Mouse (Mus musculus): ENCODE results near the gene Ankrd52.
"Not testable (repeated sequence)": the region's sequence is repeated elsewhere in the genome, so short reads cannot be mapped to it uniquely, and the experiment has no call there.

Gene Ankrd52

DNA sequence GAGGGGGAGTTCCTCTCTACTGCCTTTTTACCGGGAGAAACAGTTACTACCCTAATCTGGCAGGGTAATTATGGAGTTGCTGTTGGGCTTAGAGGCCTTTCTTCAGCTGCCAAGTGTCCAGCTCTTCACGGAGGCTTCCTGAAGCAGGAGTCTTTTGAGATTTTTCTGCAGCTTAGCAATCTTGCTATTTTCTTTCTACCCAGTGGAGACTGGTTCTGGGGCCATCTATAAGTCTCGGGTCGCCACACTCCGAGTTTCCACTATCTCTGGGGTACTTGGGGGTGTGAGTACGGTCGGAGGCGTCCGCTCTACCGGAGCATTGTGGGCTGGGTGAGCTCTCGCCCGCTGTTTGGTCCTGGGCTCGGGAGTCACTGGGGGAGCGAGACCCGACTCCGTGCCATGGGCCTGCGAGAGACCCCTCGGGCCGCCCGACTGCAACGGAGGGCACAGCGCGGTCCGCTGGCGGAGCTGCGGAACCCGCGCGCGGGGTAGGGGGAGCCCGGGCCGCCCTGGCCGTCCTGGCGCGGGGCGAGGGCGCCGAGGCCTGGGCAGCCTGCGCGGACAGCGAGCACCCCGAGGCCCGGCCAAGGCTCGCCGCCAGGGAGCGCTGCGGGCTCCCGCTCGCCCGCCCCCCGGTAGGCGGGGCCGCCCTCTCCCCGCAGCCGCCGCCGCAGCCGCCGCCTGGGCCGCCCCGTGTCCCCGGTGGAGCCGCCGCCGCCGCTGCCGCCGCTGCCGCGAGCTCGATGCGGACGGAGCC, at the start of gene Ankrd52:
Ankrd52 (plus strand) TSS at position 661 of the 757 bp plus-strand sequence.
- peak; percentile 81 for DNase-seq (ENCODE audit: low spot score)

DNA sequence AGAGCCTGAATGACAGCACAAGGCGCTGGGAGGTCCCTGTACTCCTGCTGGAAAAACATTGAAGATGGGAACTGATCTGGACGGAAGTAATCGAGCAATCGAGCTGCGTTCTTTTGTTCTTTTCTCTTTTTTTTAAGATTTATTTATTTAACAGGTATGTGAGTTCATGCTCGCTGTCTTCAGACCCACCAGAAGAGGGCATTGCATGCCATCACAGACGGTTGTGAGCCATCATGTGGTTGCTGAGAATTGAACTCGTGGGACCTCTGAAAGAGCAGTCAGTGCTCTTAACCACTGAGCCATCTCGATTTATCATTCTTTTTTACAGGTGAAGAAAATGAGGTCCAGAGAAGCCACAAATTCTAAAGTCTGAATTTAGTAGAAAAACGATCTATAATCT, 49.3 kb upstream of the Ankrd52 start:
- no peak for DNase-seq (ENCODE audit: low spot score)

- not testable (repeated sequence) for DNase-seq (ENCODE audit: low spot score)
These were observed 44.3 kb upstream of the Ankrd52 start for GRCm38 (mm10) chr10:128332358-128333249.

GRCm38 (mm10) chr10:128335582-128335981, 41.3 kb upstream of the Ankrd52 start:
- peak; percentile 53 for DNase-seq (ENCODE audit: low spot score)

GRCm38 (mm10) chr10:128336195-128336594, 40.7 kb upstream of the Ankrd52 start:
- DNase-seq (ENCODE audit: low spot score): no peak

DNA sequence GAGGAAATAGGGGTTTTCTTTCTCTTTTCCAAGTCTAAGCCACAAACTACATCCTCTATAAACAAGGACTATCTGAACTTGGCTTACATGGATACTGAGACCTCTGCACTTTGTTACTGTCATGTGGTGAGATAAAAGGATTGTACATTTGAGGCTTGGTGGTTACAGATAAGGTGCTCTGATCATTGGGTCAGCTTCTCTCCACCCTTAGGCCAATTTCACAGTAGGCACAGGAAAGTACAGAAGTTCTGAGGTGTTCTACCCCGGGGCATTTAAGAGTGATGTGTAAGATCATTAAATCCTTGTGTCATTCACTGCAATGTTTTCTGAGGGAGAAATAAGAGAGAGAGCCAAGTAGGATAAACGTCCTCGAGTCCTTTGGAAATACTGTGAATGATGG, 40.3 kb upstream of the Ankrd52 start:
- DNase-seq (ENCODE audit: low spot score): no peak

DNA sequence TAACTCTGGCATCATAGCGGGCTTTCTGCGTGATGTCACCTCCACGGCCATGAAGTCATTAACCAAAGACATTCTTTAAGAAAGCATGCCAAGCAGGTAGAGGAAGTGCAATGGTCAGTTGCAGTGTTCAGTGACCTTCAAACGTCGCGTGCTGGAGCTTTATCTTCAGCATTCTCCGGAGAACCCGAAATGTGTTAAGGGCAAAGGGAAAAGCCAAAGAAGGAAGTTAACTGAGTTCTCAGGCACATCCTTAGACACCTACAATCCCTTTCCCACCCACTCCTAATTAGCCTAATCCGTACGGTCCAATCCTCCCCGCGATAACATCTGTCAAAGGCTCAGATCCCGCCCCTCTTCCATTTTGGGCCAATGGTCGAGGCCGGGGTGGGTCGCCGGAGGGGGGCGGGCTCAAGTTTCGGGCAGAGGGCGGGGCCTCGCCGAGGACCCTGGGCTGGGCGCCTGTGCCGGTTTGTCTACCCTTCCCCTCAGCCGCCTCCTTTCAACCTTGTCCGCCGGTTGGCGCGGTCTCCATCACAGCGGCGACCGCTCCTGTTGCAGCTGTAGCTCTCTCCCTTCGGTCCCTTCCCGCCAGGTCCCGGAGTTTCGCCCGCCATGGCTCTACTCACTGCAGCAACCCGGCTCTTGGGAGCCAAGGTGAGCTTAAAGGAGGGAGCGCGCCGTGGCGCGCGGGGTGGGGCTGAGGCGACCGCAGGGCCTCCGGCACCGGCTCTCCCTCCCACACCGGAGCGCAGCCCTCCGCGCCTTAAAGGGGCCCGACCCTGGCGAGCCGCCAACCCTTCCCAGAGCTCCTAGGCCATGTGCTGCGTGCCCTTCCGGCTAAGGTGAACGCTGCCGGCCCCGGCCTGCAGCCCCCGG, 39.4 kb upstream of the Ankrd52 start, which contains the start of gene Cs:
Cs (plus strand) TSS at position 429 of the 876 bp plus-strand sequence.
- peak; percentile 97 for DNase-seq (ENCODE audit: low spot score)

DNA sequence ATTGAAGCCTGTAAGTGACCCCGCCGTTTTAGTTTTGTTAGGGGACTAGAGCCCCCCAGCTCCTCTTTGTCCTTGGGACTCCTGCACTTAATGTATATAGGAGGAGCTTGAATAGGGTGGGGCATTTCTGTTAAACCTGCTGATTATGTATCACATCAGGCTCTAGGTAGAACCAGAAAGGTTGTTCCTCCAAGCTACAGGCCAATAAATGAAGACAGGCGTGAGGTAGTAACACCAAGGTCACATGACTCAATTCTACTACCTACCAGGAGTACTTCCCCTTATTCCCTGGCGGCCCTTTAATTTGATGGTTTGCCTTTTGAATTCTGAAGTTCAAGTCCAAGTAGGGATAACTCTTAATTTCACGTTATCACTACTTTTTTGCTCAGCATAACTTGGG, 38.5 kb upstream of the Ankrd52 start:
- no peak for DNase-seq (ENCODE audit: low spot score)

GRCm38 (mm10) chr10:128338948-128339347, 38.0 kb upstream of the Ankrd52 start:
- DNase-seq (ENCODE audit: low spot score): no peak

DNA sequence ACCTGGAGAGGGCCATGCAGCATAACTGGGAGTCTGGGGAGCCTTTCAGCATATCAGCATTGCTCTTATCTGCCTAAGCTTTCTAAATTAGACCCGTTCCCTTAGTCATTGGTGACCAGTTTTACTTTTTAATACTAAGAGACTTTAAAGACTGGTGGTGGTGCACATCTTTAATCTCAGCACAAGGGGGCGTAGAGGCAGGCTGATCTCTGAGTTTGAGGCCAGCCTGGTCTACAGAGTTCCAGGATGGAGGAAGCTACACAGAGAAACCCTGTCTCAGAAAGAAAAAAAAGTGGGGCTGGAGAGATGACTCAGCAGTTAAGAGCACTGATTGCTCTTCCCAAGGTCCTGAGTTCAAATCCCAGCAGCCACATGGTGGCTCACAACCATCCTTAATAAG, 36.7 kb upstream of the Ankrd52 start:
- DNase-seq (ENCODE audit: low spot score): no peak

- DNase-seq (ENCODE audit: low spot score): no peak
These were observed 33.5 kb upstream of the Ankrd52 start for GRCm38 (mm10) chr10:128343436-128343835.

DNA sequence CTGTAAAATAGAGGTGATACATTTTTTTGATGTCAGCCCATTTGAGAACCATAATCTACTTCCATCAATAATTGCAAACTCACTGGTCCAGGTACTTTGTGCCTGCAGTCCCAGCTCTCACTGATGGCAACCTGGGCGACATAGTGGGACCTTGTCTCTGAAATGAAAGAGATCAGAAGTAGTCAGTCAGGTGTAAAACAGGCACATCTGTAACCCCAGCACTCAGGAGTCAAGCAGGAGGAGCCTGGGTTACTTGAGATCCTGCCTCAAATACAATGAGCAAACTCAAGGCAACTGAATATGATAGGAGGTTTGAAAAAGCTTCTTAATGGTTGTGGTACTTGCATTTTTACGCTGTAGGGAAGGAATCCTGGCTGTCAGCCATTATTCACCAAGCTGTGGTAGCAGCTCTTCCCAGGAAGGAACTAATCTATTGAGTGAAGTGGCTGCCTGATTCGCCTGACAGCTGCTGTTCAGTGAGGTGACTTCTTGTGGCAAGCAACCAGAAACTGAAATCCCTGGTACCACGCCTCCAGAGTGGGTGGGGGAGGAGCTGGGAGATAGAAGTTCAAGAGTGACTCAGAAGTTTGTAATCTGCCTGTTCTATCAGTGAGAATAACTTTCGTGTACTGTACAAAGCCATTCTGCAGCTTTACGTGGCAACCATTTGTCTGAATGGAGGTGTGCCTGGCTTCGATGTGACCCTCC, 32.2 kb upstream of the Ankrd52 start:
- DNase-seq (ENCODE audit: low spot score): no peak

DNA sequence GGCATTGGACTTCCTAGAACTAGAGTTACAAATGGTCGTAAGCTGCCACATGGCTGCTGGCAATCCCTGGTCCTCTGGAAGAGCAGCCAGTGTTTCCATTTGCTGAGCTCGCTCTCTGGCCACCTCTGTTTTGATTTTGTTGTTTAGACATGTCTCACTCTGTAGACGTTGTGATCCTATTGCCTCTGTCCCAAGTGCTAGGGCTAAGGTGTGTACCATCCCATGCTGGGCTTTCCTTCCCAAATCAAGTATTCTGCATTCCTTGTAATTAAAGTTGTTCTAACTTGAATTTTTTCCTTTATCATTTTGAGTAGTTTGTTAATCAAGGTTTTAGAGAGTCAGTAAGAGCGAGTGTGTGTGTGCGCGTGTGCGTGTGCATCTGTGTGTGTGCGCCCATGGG, 29.4 kb upstream of the Ankrd52 start:
- DNase-seq (ENCODE audit: low spot score): no peak

GRCm38 (mm10) chr10:128358796-128359195, 18.1 kb upstream of the Ankrd52 start:
- DNase-seq (ENCODE audit: low spot score): no peak

- no peak for DNase-seq (ENCODE audit: low spot score)
These were observed 17.7 kb upstream of the Ankrd52 start for GRCm38 (mm10) chr10:128359226-128359625.

DNA sequence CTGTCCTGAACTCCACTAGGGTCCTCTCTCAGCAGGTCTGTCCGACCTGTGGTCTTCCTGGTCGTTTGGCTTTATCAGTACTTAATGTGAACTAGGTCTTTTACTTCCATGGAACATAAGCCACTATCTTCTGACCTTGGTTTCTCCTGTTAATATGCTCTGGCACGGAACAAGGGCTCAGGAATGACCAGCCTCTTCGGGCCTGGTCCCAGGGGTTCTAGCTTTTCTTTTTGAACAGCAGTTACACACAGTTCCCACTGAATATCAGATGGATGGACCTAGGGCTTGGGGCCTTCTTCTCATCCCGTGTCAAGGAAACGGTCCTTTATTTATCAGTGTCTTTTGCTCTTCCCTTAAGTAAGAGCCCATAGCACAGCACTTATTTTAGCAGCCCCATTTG, 15.1 kb upstream of the Ankrd52 start:
- DNase-seq (ENCODE audit: low spot score): no peak

DNA sequence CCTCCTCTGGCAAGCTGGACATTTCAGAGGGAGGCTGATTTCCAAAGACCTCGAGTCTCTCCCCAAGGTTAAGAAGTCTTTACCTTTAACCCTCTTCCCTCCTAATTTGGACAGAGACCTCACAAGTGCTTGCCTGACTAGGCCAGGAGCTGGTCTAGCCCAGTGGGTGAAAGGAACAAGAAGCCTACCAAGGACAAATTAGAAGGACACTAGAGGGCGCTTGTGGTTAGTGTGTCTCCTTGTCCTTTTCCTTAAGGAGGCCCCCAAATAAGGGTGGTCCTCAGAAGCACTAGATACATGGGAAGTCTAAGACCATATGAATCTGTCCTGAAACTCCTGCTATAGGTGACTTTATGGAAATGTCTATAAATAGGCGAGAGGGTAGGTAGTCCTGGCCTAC, 14.3 kb upstream of the Ankrd52 start:
- DNase-seq (ENCODE audit: low spot score): no peak

GRCm38 (mm10) chr10:128367899-128368401, 9.0 kb upstream of the Ankrd52 start:
- no peak for DNase-seq (ENCODE audit: low spot score)

- DNase-seq (ENCODE audit: low spot score): peak; percentile 89
These were observed 8.3 kb upstream of the Ankrd52 start, which contains the start of gene Coq10a for GRCm38 (mm10) chr10:128368402-128369217. Gene Coq10a, minus strand, starts transcription at chr10:128368997.

DNA sequence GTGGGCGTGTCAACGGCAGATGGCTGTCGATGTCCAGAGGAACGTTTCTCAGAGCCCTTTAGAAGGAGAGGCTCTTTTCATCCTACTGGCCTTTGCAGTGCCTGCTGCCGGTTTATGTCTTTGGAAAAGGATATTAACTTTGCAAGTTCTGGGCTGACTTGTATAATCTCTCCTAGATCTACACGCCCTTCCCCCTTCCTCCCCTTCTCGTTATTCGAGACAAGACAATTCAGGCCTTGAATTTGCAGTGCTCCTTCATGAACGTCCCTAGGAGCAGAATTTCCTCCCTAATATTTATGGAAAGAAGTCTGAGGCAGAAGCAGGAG, 7.7 kb upstream of the Ankrd52 start:
- no peak for DNase-seq (ENCODE audit: low spot score)
